Mouse (Mus musculus): ENCODE data around the gene Synj2. TPM values are rescaled to one million over a fixed set of nuclear protein-coding genes. Genes with fewer than 3 reads are reported as not detected.

Synj2 gene
- polyA plus RNA-seq, 1 experiment from 2014 or later: 4.0 TPM

GRCm38 (mm10) chr17:6083323-6083890 lies 142.3 kb downstream of the Synj2 start:
- peaks cover 24% of the 10 kb centered on the region; the same call in 1 of the 2 replicates for H3K36me3 ChIP-seq (ENCODE audit: insufficient read depth, low read length)
- ATAC-seq (ENCODE audit: low FRiP score, low TSS enrichment): no peak
- 90% methylated on average over 5 of the region's 5 CpGs for WGBS

GRCm38 (mm10) chr17:6091604-6092003 lies 150.5 kb downstream of the Synj2 start:
- ATAC-seq (ENCODE audit: low FRiP score, low TSS enrichment): no peak
- WGBS: 90% methylated on average over 6 of the region's 6 CpGs

More at GRCm38 (mm10) chr17:6083323-6083890, 142.3 kb downstream of the Synj2 start:
- Histone ChIP-seq H3K4me2 (replicated peaks; ENCODE audit: low read depth, low read length) (no peak overlapping the region), H3K4me1 (ENCODE audit: insufficient read depth, low read length) (peaks cover 9% of the 10 kb centered on the region), H3K9me3 (ENCODE audit: low read length) (no peaks in the 10 kb centered on the region), H3K27me3 (ENCODE audit: insufficient read depth, low read length) (no peaks in the 10 kb centered on the region), H3K27ac (ENCODE audit: low read length) (no peak overlapping the region), H3K9ac (replicated peaks; ENCODE audit: low read length) (no peak overlapping the region), H3K4me3 (ENCODE audit: low read length) (no peak overlapping the region)

More at GRCm38 (mm10) chr17:6091604-6092003, 150.5 kb downstream of the Synj2 start:
- no peak overlapping the region for H3K4me3 ChIP-seq (ENCODE audit: low read length)
- H3K4me1 ChIP-seq (ENCODE audit: insufficient read depth, low read length): no peaks in the 10 kb centered on the region
- H3K27me3 ChIP-seq (ENCODE audit: insufficient read depth, low read length): no peaks in the 10 kb centered on the region
- H3K36me3 ChIP-seq (ENCODE audit: insufficient read depth, low read length): peaks cover 9% of the 10 kb centered on the region; the same call in 1 of the 2 replicates
- no peak overlapping the region for H3K9ac ChIP-seq (replicated peaks; ENCODE audit: low read length)
- no peak overlapping the region for H3K4me2 ChIP-seq (replicated peaks; ENCODE audit: low read depth, low read length)
- H3K27ac ChIP-seq (ENCODE audit: low read length): no peak overlapping the region
- H3K9me3 ChIP-seq (ENCODE audit: low read length): no peaks in the 10 kb centered on the region

Other genes starting within 250 kb of the Synj2 start
- 31.9 and 34.0 TPM in 2 replicates for gene Snx9, start 100.0 kb upstream of the Synj2 start, polyA plus RNA-seq (2015; fragmentation: Nextera tagmentation; extraction: Ambion mirVana)
- 5.1 and 6.0 TPM in 2 replicates for gene Serac1, start 138.5 kb downstream of the Synj2 start, polyA plus RNA-seq (2015; fragmentation: Nextera tagmentation; extraction: Ambion mirVana)
- gene Gtf2h5, start 138.5 kb downstream of the Synj2 start, polyA plus RNA-seq (2015; fragmentation: Nextera tagmentation; extraction: Ambion mirVana): 153 and 156 TPM in 2 replicates
- 81.3 and 94.6 TPM in 2 replicates for gene Tulp4, start 165.2 kb downstream of the Synj2 start, polyA plus RNA-seq (2015; fragmentation: Nextera tagmentation; extraction: Ambion mirVana)

Measured in kidney, embryonic 16.5 days (tissue).